Mouse (Mus musculus): ENCODE results near the gene Loxl1. TPM values are rescaled to one million over a fixed set of nuclear protein-coding genes. Genes with fewer than 3 reads are reported as not detected.

The Loxl1 gene
- total and polyA plus RNA-seq, 3 experiments: not detected

DNA sequence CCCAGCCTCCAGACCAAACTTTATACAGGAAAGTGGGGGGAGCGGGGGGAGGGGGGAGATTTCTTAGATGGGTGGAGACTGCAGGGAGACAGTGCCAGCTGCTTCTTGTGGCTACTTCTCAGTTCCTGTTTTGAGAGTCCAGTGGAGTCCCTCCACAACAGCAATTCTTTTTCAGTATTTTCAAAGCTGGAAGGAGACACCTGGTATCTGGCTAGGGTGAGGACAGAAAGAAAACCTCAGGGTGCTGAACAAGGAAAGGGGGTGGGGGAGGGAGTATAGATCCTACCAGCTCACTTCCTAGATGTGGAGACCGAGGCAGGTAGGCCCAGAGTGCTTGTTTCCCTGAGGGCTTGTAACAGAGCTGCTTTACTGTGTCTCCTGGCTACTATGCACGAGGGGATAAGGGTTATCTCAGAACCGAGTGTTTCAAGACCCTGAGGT lies 46.4 kb downstream of the Loxl1 start:
- peak; percentile 93 for DNase-seq (ENCODE audit: extremely low read depth)
- peak overlapping the region; percentile 68 for H3K4me2 ChIP-seq (ENCODE audit: insufficient read depth, low read depth, poor library complexity, severe bottlenecking)
- H3K9me3 ChIP-seq (replicated peaks; ENCODE audit: low read length): no peaks in the 10 kb centered on the region
- dilution Hi-C loops (cut with MboI; ENCODE audit: extremely low pct_ligation_motif_present, extremely low pct_unique_long_range_greater_than_20kb, low sequenced_read_pairs): no loop called here
- no peak overlapping the region for H3K4me3 ChIP-seq (replicated peaks in 1 of 3; ENCODE audit: low read depth in 2 of 3, low read length in 2 of 3, poor library complexity in 1 of 3)
- no peak for TF ChIP-seq UBTF (IDR thresholded peaks at IDR 0.05; ENCODE audit: low read depth, low read length)
- TF ChIP-seq POLR2AphosphoS2 (IDR thresholded peaks at IDR 0.05; ENCODE audit: low read depth, low read length): peak; percentile 86
- peak; percentile 48; the same call in 1 of the 2 replicates for TF ChIP-seq JUN (IDR thresholded peaks at IDR 0.05; ENCODE audit: insufficient read depth, low read depth, low read length)
- TF ChIP-seq JUND (conservative IDR thresholded peaks at IDR 0.05; ENCODE audit: low read depth, low read length): 0 out of 2 replicates have a peak, but pooled peaks have one; percentile 56
- TF ChIP-seq TCF12 (IDR thresholded peaks at IDR 0.05; ENCODE audit: low read depth, low read length): peak; percentile 99
- TF ChIP-seq MAFK (IDR thresholded peaks at IDR 0.05; ENCODE audit: insufficient replicate concordance, low read length): peak; percentile 76
- TF ChIP-seq CHD2 (IDR thresholded peaks at IDR 0.05; ENCODE audit: low read length): peak; percentile 97
- peak; percentile 54; the same call in 1 of the 2 replicates for TF ChIP-seq NELFE (IDR thresholded peaks at IDR 0.05; ENCODE audit: low read depth, low read length)
- 0 out of 2 replicates have a peak, but pooled peaks have one; percentile 41 for TF ChIP-seq MXI1 (IDR thresholded peaks at IDR 0.05; ENCODE audit: low read depth, low read length)
- TF ChIP-seq ZC3H11A (IDR thresholded peaks at IDR 0.05; ENCODE audit: low read depth, low read length): no peak
- TF ChIP-seq SIN3A (IDR thresholded peaks at IDR 0.05; ENCODE audit: low read length): peak; percentile 95
- no peak for TF ChIP-seq USF2 (conservative IDR thresholded peaks at IDR 0.05; ENCODE audit: low read depth, low read length)
- peak; percentile 98 for TF ChIP-seq EP300 (IDR thresholded peaks at IDR 0.05; ENCODE audit: low read length)
- peak; percentile 98 for TF ChIP-seq ETS1 (conservative IDR thresholded peaks at IDR 0.05; ENCODE audit: low read depth, low read length)
- peak; percentile 63 for TF ChIP-seq MYC (IDR thresholded peaks at IDR 0.05; ENCODE audit: low read depth, low read length)
- peak; percentile 99 for TF ChIP-seq MAZ (IDR thresholded peaks at IDR 0.05; ENCODE audit: low read depth, low read length)
- TF ChIP-seq MAX (IDR thresholded peaks at IDR 0.05; ENCODE audit: low read length): peak; percentile 73
- peak; percentile 76 for TF ChIP-seq ELF1 (IDR thresholded peaks at IDR 0.05; ENCODE audit: low read depth, low read length)
- peak; percentile 60 for TF ChIP-seq HCFC1 (IDR thresholded peaks at IDR 0.05; ENCODE audit: low read depth, low read length)
- no peak; the same call in 1 of the 2 replicates for TF ChIP-seq RAD21 (IDR thresholded peaks at IDR 0.05; ENCODE audit: low read depth, low read length)
- TF ChIP-seq USF1 (IDR thresholded peaks at IDR 0.05; ENCODE audit: low read depth, low read length): no peak
- no peak for TF ChIP-seq NRF1 (IDR thresholded peaks at IDR 0.05; ENCODE audit: low read depth, low read length)
- TF ChIP-seq ZNF384 (IDR thresholded peaks at IDR 0.05; ENCODE audit: low read depth, low read length): peak; percentile 76
- no peak for TF ChIP-seq ZKSCAN1 (IDR thresholded peaks at IDR 0.05; ENCODE audit: borderline replicate concordance, low read depth, low read length)
- TF ChIP-seq POLR2A (IDR thresholded peaks at IDR 0.05; ENCODE audit: low read depth, low read length): peak; percentile 32; the same call in 1 of the 2 replicates
- 0 out of 2 replicates have a peak, but pooled peaks have one; percentile 12 for TF ChIP-seq TBP (conservative IDR thresholded peaks at IDR 0.05; ENCODE audit: low read depth, low read length)
- peak; percentile 61; the same call in 1 of the 2 replicates for TF ChIP-seq CHD1 (IDR thresholded peaks at IDR 0.05; ENCODE audit: low read depth, low read length)
- no peak for TF ChIP-seq PAX5 (IDR thresholded peaks at IDR 0.05; ENCODE audit: low read length)
- TF ChIP-seq KAT2A (IDR thresholded peaks at IDR 0.05; ENCODE audit: insufficient replicate concordance, low read length): 0 out of 2 replicates have a peak, but pooled peaks have one; percentile 54
- TF ChIP-seq GABPA (IDR thresholded peaks at IDR 0.05; ENCODE audit: insufficient replicate concordance, low read depth, low read length): no peak
- TF ChIP-seq CTCF (conservative IDR thresholded peaks at IDR 0.05 in 1 of 2, IDR thresholded peaks at IDR 0.05 in 1 of 2; ENCODE audit: low read depth in 2 of 2, low read length in 2 of 2): no peak
- TF ChIP-seq E2F4 (IDR thresholded peaks at IDR 0.05; ENCODE audit: insufficient replicate concordance, low read depth, low read length): no peak
- peak; percentile 23; the same call in 1 of the 2 replicates for TF ChIP-seq SMC3 (IDR thresholded peaks at IDR 0.05; ENCODE audit: low read depth, low read length)
- peak; percentile 96 for TF ChIP-seq RCOR1 (conservative IDR thresholded peaks at IDR 0.05; ENCODE audit: low read depth, low read length)
- TF ChIP-seq MEF2A (IDR thresholded peaks at IDR 0.05; ENCODE audit: borderline replicate concordance, low read depth, low read length): peak; percentile 94
- peak; percentile 77 for TF ChIP-seq ZMIZ1 (IDR thresholded peaks at IDR 0.05; ENCODE audit: low read depth, low read length)
- TF ChIP-seq BHLHE40 (IDR thresholded peaks at IDR 0.05; ENCODE audit: low read depth, low read length): peak; percentile 80
- TF ChIP-seq IRF4 (IDR thresholded peaks at IDR 0.05; ENCODE audit: low read depth, low read length): peak; percentile 98
- peak overlapping the region; percentile 41 for H3K9ac ChIP-seq (ENCODE audit: insufficient read depth, low read depth)
- H3K79me2 ChIP-seq (replicated peaks; ENCODE audit: control insufficient read depth, extremely low read depth, insufficient read depth, poor library complexity, severe bottlenecking): peaks cover 3% of the 10 kb centered on the region
- no peaks in the 10 kb centered on the region for H3K27me3 ChIP-seq (replicated peaks)
- peaks cover 27 to 84% of the 10 kb centered on the region in 2 experiments for H3K4me1 ChIP-seq (ENCODE audit: control insufficient read depth in 1 of 2, insufficient read depth in 2 of 2)
- H3K27ac ChIP-seq (ENCODE audit: insufficient read depth, low read depth): peak overlapping the region; percentile 92
- in situ Hi-C loops (cut with MboI; ENCODE audit: low pct_ligation_motif_present, low pct_unique_long_range_greater_than_20kb, low sequenced_read_pairs): loop anchor here (25.0 kb wide), 1 partner anchor 454 kb away; no protein-coding TSS in a partner anchor
- peaks cover 12 to 22% of the 10 kb centered on the region in 2 experiments for H3K36me3 ChIP-seq (replicated peaks in 1 of 2; ENCODE audit: control insufficient read depth in 1 of 2, insufficient read depth in 1 of 2, low read length in 1 of 2)

All from CH12.LX (cell line).